Mouse (Mus musculus) CH12.LX (cell line): Measurements from ENCODE around the gene Fancm. TPM values are rescaled to one million over a fixed set of nuclear protein-coding genes. Genes with fewer than 3 reads are reported as not detected.

Experiments used
- DNase-seq: peaks from one replicate; pipeline ENCODE4 v3.0.0-alpha.2; 2013; ENCODE audit errors: extremely low read depth
- H3K27ac ChIP-seq: 2 replicates; pipeline ENCODE4 v1.5.1; 2012; ENCODE audit warnings: low read depth, mild to moderate bottlenecking, control low read depth, moderate library complexity; ENCODE audit not compliant: insufficient read depth
- H3K27me3 ChIP-seq: replicated peaks from 2 replicates; pipeline ENCODE3; 2012; ENCODE audit warnings: inconsistent platforms
- H3K36me3 ChIP-seq, 2 experiments: replicated peaks in 1 of 2; 2 replicates each; pipeline versions ENCODE3 to v1.6.1; 2012; ENCODE audit warnings: inconsistent platforms in 1 of 2, low read length in 1 of 2, mild to moderate bottlenecking in 1 of 2, mixed read lengths in 1 of 2, moderate library complexity in 1 of 2; ENCODE audit not compliant: control insufficient read depth in 1 of 2, insufficient read depth in 1 of 2
- H3K4me1 ChIP-seq, 2 experiments: 2 replicates each; pipeline ENCODE4 v1.6.1; 2012; ENCODE audit warnings: inconsistent platforms in 1 of 2, moderate library complexity in 1 of 2; ENCODE audit not compliant: insufficient read depth in 2 of 2, control insufficient read depth in 1 of 2
- H3K4me2 ChIP-seq: 2 replicates; pipeline ENCODE4 v1.6.1; 2012; ENCODE audit warnings: low read depth, mild to moderate bottlenecking, control low read depth; ENCODE audit not compliant: poor library complexity, insufficient read depth, severe bottlenecking
- H3K4me3 ChIP-seq, 3 experiments: fragments of 150-350 bp in 1 of 3; sonication (generic) in 1 of 3; replicated peaks in 1 of 3; 2 replicates each; pipeline versions ENCODE3 to v1.5.1; 2011 to 2012; ENCODE audit warnings: low read depth in 2 of 3, low read length in 2 of 3, mild to moderate bottlenecking in 2 of 3, moderate library complexity in 2 of 3, control low read depth in 1 of 3, improper control_type of control experiment in 1 of 3, inconsistent platforms in 1 of 3, mixed read lengths in 1 of 3; ENCODE audit not compliant: poor library complexity in 1 of 3
- H3K79me2 ChIP-seq: replicated peaks from 2 replicates; pipeline ENCODE4 v1.6.1; 2012; ENCODE audit warnings: mild to moderate bottlenecking, moderate library complexity; ENCODE audit not compliant: control insufficient read depth, poor library complexity, insufficient read depth, severe bottlenecking; ENCODE audit errors: extremely low read depth
- H3K9ac ChIP-seq: 2 replicates; pipeline ENCODE4 v1.6.1; 2012; ENCODE audit warnings: low read depth, mild to moderate bottlenecking, control low read depth, moderate library complexity; ENCODE audit not compliant: insufficient read depth
- H3K9me3 ChIP-seq: replicated peaks from 2 replicates; pipeline ENCODE3; 2012; ENCODE audit warnings: low read length, inconsistent platforms, mixed read lengths
- BHLHE40 ChIP-seq: IDR thresholded peaks from 2 replicates; pipeline ENCODE4 v1.6.1; 2011; ENCODE audit warnings: mild to moderate bottlenecking, low read depth, low read length, improper control_type of control experiment
- CHD1 ChIP-seq: IDR thresholded peaks from 2 replicates; pipeline ENCODE4 v1.6.1; 2012; ENCODE audit warnings: low read depth, low read length, improper control_type of control experiment, inconsistent platforms
- E2F4 ChIP-seq: IDR thresholded peaks from 2 replicates; pipeline ENCODE4 v1.6.1; 2011; ENCODE audit warnings: low read depth, low read length, improper control_type of control experiment; ENCODE audit not compliant: insufficient replicate concordance
- EP300 ChIP-seq: IDR thresholded peaks from 2 replicates; pipeline ENCODE4 v1.6.1; 2011; ENCODE audit warnings: low read length, improper control_type of control experiment
- ETS1 ChIP-seq: conservative IDR thresholded peaks from 2 replicates; pipeline ENCODE4 v1.6.1; 2012; ENCODE audit warnings: low read depth, mild to moderate bottlenecking, inconsistent platforms, low read length, improper control_type of control experiment, moderate library complexity
- IRF4 ChIP-seq: IDR thresholded peaks from 2 replicates; pipeline ENCODE4 v1.6.1; 2014; ENCODE audit warnings: low read depth, mild to moderate bottlenecking, inconsistent platforms, low read length, improper control_type of control experiment
- JUN ChIP-seq: IDR thresholded peaks from 2 replicates; pipeline ENCODE4 v1.6.1; 2011; ENCODE audit warnings: low read depth, mild to moderate bottlenecking, low read length, improper control_type of control experiment, moderate library complexity; ENCODE audit not compliant: insufficient read depth
- MAFK ChIP-seq: IDR thresholded peaks from 2 replicates; pipeline ENCODE4 v1.6.1; 2011; ENCODE audit warnings: low read length, improper control_type of control experiment; ENCODE audit not compliant: insufficient replicate concordance
- MAX ChIP-seq: IDR thresholded peaks from 2 replicates; pipeline ENCODE4 v1.6.1; 2011; ENCODE audit warnings: low read length, improper control_type of control experiment
- MAZ ChIP-seq: IDR thresholded peaks from 2 replicates; pipeline ENCODE4 v1.6.1; 2012; ENCODE audit warnings: low read depth, mild to moderate bottlenecking, inconsistent platforms, low read length, improper control_type of control experiment, moderate library complexity
- MEF2A ChIP-seq: IDR thresholded peaks from 2 replicates; pipeline ENCODE4 v1.6.1; 2014; ENCODE audit warnings: low read depth, mild to moderate bottlenecking, inconsistent platforms, low read length, improper control_type of control experiment, borderline replicate concordance
- MXI1 ChIP-seq: IDR thresholded peaks from 2 replicates; pipeline ENCODE4 v1.6.1; 2011; ENCODE audit warnings: mild to moderate bottlenecking, low read depth, low read length, improper control_type of control experiment
- NRF1 ChIP-seq: IDR thresholded peaks from 2 replicates; pipeline ENCODE4 v1.6.1; 2014; ENCODE audit warnings: low read depth, mild to moderate bottlenecking, inconsistent platforms, low read length, improper control_type of control experiment, moderate library complexity
- PAX5 ChIP-seq: IDR thresholded peaks from 2 replicates; pipeline ENCODE4 v1.6.1; 2012; ENCODE audit warnings: low read length, inconsistent platforms, mixed read lengths
- POLR2A ChIP-seq: IDR thresholded peaks from 2 replicates; pipeline ENCODE4 v1.6.1; 2011; ENCODE audit warnings: low read depth, mild to moderate bottlenecking, improper control_type of control experiment, low read length
- POLR2AphosphoS2 ChIP-seq: IDR thresholded peaks from 2 replicates; pipeline ENCODE4 v1.6.1; 2011; ENCODE audit warnings: low read depth, low read length, improper control_type of control experiment
- RAD21 ChIP-seq: IDR thresholded peaks from 2 replicates; pipeline ENCODE4 v1.6.1; 2011; ENCODE audit warnings: low read depth, mild to moderate bottlenecking, low read length, improper control_type of control experiment, moderate library complexity
- SIN3A ChIP-seq: IDR thresholded peaks from 2 replicates; pipeline ENCODE4 v1.6.1; 2012; ENCODE audit warnings: low read length, improper control_type of control experiment, inconsistent platforms
- SMC3 ChIP-seq: IDR thresholded peaks from 2 replicates; pipeline ENCODE4 v1.6.1; 2011; ENCODE audit warnings: low read depth, low read length, improper control_type of control experiment
- TCF12 ChIP-seq: IDR thresholded peaks from 2 replicates; pipeline ENCODE4 v1.6.1; 2014; ENCODE audit warnings: low read depth, mild to moderate bottlenecking, inconsistent platforms, low read length, improper control_type of control experiment
- UBTF ChIP-seq: IDR thresholded peaks from 2 replicates; pipeline ENCODE4 v1.6.1; 2012; ENCODE audit warnings: low read depth, mild to moderate bottlenecking, inconsistent platforms, low read length, improper control_type of control experiment, moderate library complexity
- USF1 ChIP-seq: IDR thresholded peaks from 2 replicates; pipeline ENCODE4 v1.6.1; 2014; ENCODE audit warnings: low read depth, mild to moderate bottlenecking, inconsistent platforms, low read length, improper control_type of control experiment
- USF2 ChIP-seq: conservative IDR thresholded peaks from 2 replicates; pipeline ENCODE4 v1.6.1; 2011; ENCODE audit warnings: low read depth, low read length, improper control_type of control experiment
- ZKSCAN1 ChIP-seq: IDR thresholded peaks from 2 replicates; pipeline ENCODE4 v1.6.1; 2012; ENCODE audit warnings: low read depth, inconsistent platforms, low read length, improper control_type of control experiment, borderline replicate concordance
- ZNF384 ChIP-seq: IDR thresholded peaks from 2 replicates; pipeline ENCODE4 v1.6.1; 2012; ENCODE audit warnings: low read depth, low read length, improper control_type of control experiment, inconsistent platforms
- dilution Hi-C: fragments of 300-500 bp; cut with MboI; formaldehyde crosslinking; loops from 2 replicates; pipeline ENCODE4 v1.14.3; 2020; ENCODE audit warnings: low sequenced_read_pairs; ENCODE audit not compliant: extremely low pct_unique_long_range_greater_than_20kb, extremely low pct_ligation_motif_present
- in situ Hi-C: fragments of 300-500 bp; cut with MboI; formaldehyde crosslinking; loops from 3 replicates; pipeline ENCODE4 v1.14.3; 2019; ENCODE audit warnings: low sequenced_read_pairs, low pct_ligation_motif_present, low pct_unique_long_range_greater_than_20kb, mixed read lengths
- polyA plus RNA-seq: library from polyadenylated mRNA; unstranded; fragments of >175 nt; gene quantifications from 2 replicates; pipeline ENCODE4 v1.2.1, GENCODE M21; 2012; ENCODE audit warnings: low read depth; ENCODE audit not compliant: insufficient read length
- total RNA-seq, 2 experiments: library from RNA; depleted of rRNA; stranded (reverse); fragments of 300-350 nt in 1 of 2; fragments of >200 nt in 1 of 2; gene quantifications; 2 replicates each; pipeline ENCODE4 v1.2.3; 2012 to 2014

Fancm gene
- total and polyA plus RNA-seq, 3 experiments = 13.3 to 15.4 (median 13.7) TPM

- in situ Hi-C loops = no loop called here
- no peaks in the 10 kb centered on the region for H3K9me3 ChIP-seq
- H3K36me3 ChIP-seq = peaks cover 3 to 23% of the 10 kb centered on the region in 2 experiments
- peak; percentile 46 for DNase-seq
- peaks cover 0 to 21% of the 10 kb centered on the region in 2 experiments; a peak in 2 of 4 replicates for H3K4me1 ChIP-seq
- peak overlapping the region; percentile 63 to 99 (median 85) for H3K4me3 ChIP-seq
- no peak for TF ChIP-seq MEF2A
- no peak for TF ChIP-seq MAFK
- no peak for TF ChIP-seq IRF4
- TF ChIP-seq NRF1 = no peak
- TF ChIP-seq MAZ = no peak
- no peak for TF ChIP-seq ZKSCAN1
- TF ChIP-seq ZNF384 = no peak
- no peak for TF ChIP-seq JUN
- no peak for TF ChIP-seq RAD21
- no peak for TF ChIP-seq POLR2A
- TF ChIP-seq TCF12 = no peak
- peak; percentile 56 for TF ChIP-seq BHLHE40
- TF ChIP-seq CHD1 = 0 out of 2 replicates have a peak, but pooled peaks have one; percentile 6
- TF ChIP-seq EP300 = no peak
- TF ChIP-seq E2F4 = no peak
- TF ChIP-seq PAX5 = no peak
- peak; percentile 75 for TF ChIP-seq SIN3A
- no peak for TF ChIP-seq ETS1
- TF ChIP-seq MXI1 = 0 out of 2 replicates have a peak, but pooled peaks have one; percentile 30
- TF ChIP-seq POLR2AphosphoS2 = no peak
- no peak for TF ChIP-seq SMC3
- no peak for TF ChIP-seq USF2
- no peak for TF ChIP-seq MAX
- no peak for TF ChIP-seq USF1
- TF ChIP-seq UBTF = no peak
- dilution Hi-C loops = no loop called here
- no peak overlapping the region for H3K27ac ChIP-seq
- peaks cover 49% of the 10 kb centered on the region for H3K79me2 ChIP-seq
- H3K4me2 ChIP-seq = peak overlapping the region; percentile 95; the same call in 1 of the 2 replicates
- no peaks in the 10 kb centered on the region for H3K27me3 ChIP-seq
- peak overlapping the region; percentile 86 for H3K9ac ChIP-seq
These were observed 38.4 kb upstream of the Fancm start for GRCm38 (mm10) chr12:65036892-65037545.
